Mouse (Mus musculus): Measurements from ENCODE around the gene Nsg1. TPM values are rescaled to one million over a fixed set of nuclear protein-coding genes. Genes with fewer than 3 reads are reported as not detected.
A peak's percentile ranks its signal among the peaks of the same experiment; 100 is the strongest.

The Nsg1 gene
- polyA plus RNA-seq (2014; fragmentation: Nextera tagmentation; extraction: Ambion mirVana) = 321 and 367 TPM in 2 replicates

- Histone ChIP-seq H3K4me3 (ENCODE audit: low read depth, low read length) (peak within 1 kb of the TSS; percentile 95), H3K9ac (replicated peaks; ENCODE audit: low read depth, low read length) (peak within 1 kb of the TSS; percentile 99), H3K27ac (ENCODE audit: low read depth, low read length) (peak within 1 kb of the TSS; percentile 95), H3K4me2 (ENCODE audit: low read depth, low read length) (peak within 1 kb of the TSS; percentile 89), H3K9me3 (ENCODE audit: control insufficient read depth, low read length) (no peaks in the 10 kb centered on the region), H3K27me3 (ENCODE audit: control insufficient read depth, insufficient read depth, low read length) (no peaks in the 10 kb centered on the region), H3K4me1 (ENCODE audit: control insufficient read depth, insufficient read depth, low read length) (peaks cover 33% of the 10 kb centered on the region), H3K36me3 (ENCODE audit: control insufficient read depth, insufficient read depth, low read length) (peaks cover 24% of the 10 kb centered on the region)
- 7% methylated on average over 35 of the region's 35 CpGs for WGBS
- ATAC-seq (ENCODE audit: low read depth) = peak; percentile 50
Observed at GRCm38 (mm10) chr5:38159634-38160413, at the start of gene Nsg1. Gene Nsg1, minus strand, starts transcription at chr5:38159907.

- Histone ChIP-seq H3K4me2 (ENCODE audit: low read depth, low read length) (no peak overlapping the region), H3K9me3 (ENCODE audit: control insufficient read depth, low read length) (no peaks in the 10 kb centered on the region), H3K27me3 (ENCODE audit: control insufficient read depth, insufficient read depth, low read length) (no peaks in the 10 kb centered on the region), H3K9ac (replicated peaks; ENCODE audit: low read depth, low read length) (no peak overlapping the region), H3K27ac (ENCODE audit: low read depth, low read length) (no peak overlapping the region), H3K36me3 (ENCODE audit: control insufficient read depth, insufficient read depth, low read length) (peaks cover 44% of the 10 kb centered on the region), H3K4me3 (ENCODE audit: low read depth, low read length) (no peak overlapping the region), H3K4me1 (ENCODE audit: control insufficient read depth, insufficient read depth, low read length) (no peaks in the 10 kb centered on the region)
- WGBS = 86% methylated on average over 8 of the region's 8 CpGs
- no peak for ATAC-seq (ENCODE audit: low read depth)
Observed at GRCm38 (mm10) chr5:38208985-38209384, 49.3 kb upstream of the Nsg1 start.

- no peak overlapping the region for H3K27ac ChIP-seq (ENCODE audit: low read depth, low read length)
- no peak overlapping the region for H3K9ac ChIP-seq (replicated peaks; ENCODE audit: low read depth, low read length)
- H3K4me1 ChIP-seq (ENCODE audit: control insufficient read depth, insufficient read depth, low read length) = no peaks in the 10 kb centered on the region
- no peak overlapping the region for H3K4me2 ChIP-seq (ENCODE audit: low read depth, low read length)
- peaks cover 41% of the 10 kb centered on the region for H3K36me3 ChIP-seq (ENCODE audit: control insufficient read depth, insufficient read depth, low read length)
- WGBS = 82% methylated on average over 7 of the region's 7 CpGs
- no peak overlapping the region for H3K4me3 ChIP-seq (ENCODE audit: low read depth, low read length)
- no peaks in the 10 kb centered on the region for H3K9me3 ChIP-seq (ENCODE audit: control insufficient read depth, low read length)
- no peaks in the 10 kb centered on the region for H3K27me3 ChIP-seq (ENCODE audit: control insufficient read depth, insufficient read depth, low read length)
- ATAC-seq (ENCODE audit: low read depth) = no peak
Observed at GRCm38 (mm10) chr5:38205303-38205726, 45.6 kb upstream of the Nsg1 start.

GRCm38 (mm10) chr5:38199686-38200085, 40.0 kb upstream of the Nsg1 start:
- Histone ChIP-seq H3K4me1 (ENCODE audit: control insufficient read depth, insufficient read depth, low read length) (no peaks in the 10 kb centered on the region), H3K36me3 (ENCODE audit: control insufficient read depth, insufficient read depth, low read length) (peaks cover 36% of the 10 kb centered on the region), H3K27ac (ENCODE audit: low read depth, low read length) (no peak overlapping the region), H3K9ac (replicated peaks; ENCODE audit: low read depth, low read length) (no peak overlapping the region), H3K9me3 (ENCODE audit: control insufficient read depth, low read length) (no peaks in the 10 kb centered on the region), H3K4me2 (ENCODE audit: low read depth, low read length) (no peak overlapping the region), H3K4me3 (ENCODE audit: low read depth, low read length) (no peak overlapping the region), H3K27me3 (ENCODE audit: control insufficient read depth, insufficient read depth, low read length) (no peaks in the 10 kb centered on the region)
- 98% methylated on average over 2 of the region's 2 CpGs for WGBS
- ATAC-seq (ENCODE audit: low read depth) = no peak

GRCm38 (mm10) chr5:38197482-38197823, 37.7 kb upstream of the Nsg1 start:
- H3K9ac ChIP-seq (replicated peaks; ENCODE audit: low read depth, low read length) = no peak overlapping the region
- peaks cover 28% of the 10 kb centered on the region for H3K36me3 ChIP-seq (ENCODE audit: control insufficient read depth, insufficient read depth, low read length)
- H3K27ac ChIP-seq (ENCODE audit: low read depth, low read length) = no peak overlapping the region
- ATAC-seq (ENCODE audit: low read depth) = peak; percentile 89
- H3K27me3 ChIP-seq (ENCODE audit: control insufficient read depth, insufficient read depth, low read length) = no peaks in the 10 kb centered on the region
- H3K4me3 ChIP-seq (ENCODE audit: low read depth, low read length) = no peak overlapping the region
- H3K9me3 ChIP-seq (ENCODE audit: control insufficient read depth, low read length) = no peaks in the 10 kb centered on the region
- WGBS = 18% methylated on average over 7 of the region's 7 CpGs
- no peak overlapping the region for H3K4me2 ChIP-seq (ENCODE audit: low read depth, low read length)
- H3K4me1 ChIP-seq (ENCODE audit: control insufficient read depth, insufficient read depth, low read length) = no peaks in the 10 kb centered on the region

GRCm38 (mm10) chr5:38196821-38197481, 37.2 kb upstream of the Nsg1 start:
- no peak overlapping the region for H3K27ac ChIP-seq (ENCODE audit: low read depth, low read length)
- H3K4me3 ChIP-seq (ENCODE audit: low read depth, low read length) = no peak overlapping the region
- no peaks in the 10 kb centered on the region for H3K27me3 ChIP-seq (ENCODE audit: control insufficient read depth, insufficient read depth, low read length)
- peaks cover 23% of the 10 kb centered on the region for H3K36me3 ChIP-seq (ENCODE audit: control insufficient read depth, insufficient read depth, low read length)
- H3K9me3 ChIP-seq (ENCODE audit: control insufficient read depth, low read length) = no peaks in the 10 kb centered on the region
- peak; percentile 28; the same call in 1 of the 2 replicates for ATAC-seq (ENCODE audit: low read depth)
- H3K4me1 ChIP-seq (ENCODE audit: control insufficient read depth, insufficient read depth, low read length) = no peaks in the 10 kb centered on the region
- H3K9ac ChIP-seq (replicated peaks; ENCODE audit: low read depth, low read length) = no peak overlapping the region
- no peak overlapping the region for H3K4me2 ChIP-seq (ENCODE audit: low read depth, low read length)
- 76% methylated on average over 5 of the region's 5 CpGs for WGBS

- no peaks in the 10 kb centered on the region for H3K4me1 ChIP-seq (ENCODE audit: control insufficient read depth, insufficient read depth, low read length)
- H3K9ac ChIP-seq (replicated peaks; ENCODE audit: low read depth, low read length) = no peak overlapping the region
- H3K27me3 ChIP-seq (ENCODE audit: control insufficient read depth, insufficient read depth, low read length) = no peaks in the 10 kb centered on the region
- H3K9me3 ChIP-seq (ENCODE audit: control insufficient read depth, low read length) = no peaks in the 10 kb centered on the region
- ATAC-seq (ENCODE audit: low read depth) = no peak
- peaks cover 16% of the 10 kb centered on the region for H3K36me3 ChIP-seq (ENCODE audit: control insufficient read depth, insufficient read depth, low read length)
- H3K4me3 ChIP-seq (ENCODE audit: low read depth, low read length) = no peak overlapping the region
- H3K4me2 ChIP-seq (ENCODE audit: low read depth, low read length) = no peak overlapping the region
- no peak overlapping the region for H3K27ac ChIP-seq (ENCODE audit: low read depth, low read length)
Observed at GRCm38 (mm10) chr5:38195941-38196340, 36.2 kb upstream of the Nsg1 start.

- 73% methylated on average over 2 of the region's 2 CpGs for WGBS
- no peak for ATAC-seq (ENCODE audit: low read depth)
- Histone ChIP-seq H3K36me3 (ENCODE audit: control insufficient read depth, insufficient read depth, low read length) (peaks cover 8% of the 10 kb centered on the region), H3K4me1 (ENCODE audit: control insufficient read depth, insufficient read depth, low read length) (no peaks in the 10 kb centered on the region), H3K9ac (replicated peaks; ENCODE audit: low read depth, low read length) (no peak overlapping the region), H3K4me3 (ENCODE audit: low read depth, low read length) (no peak overlapping the region), H3K27ac (ENCODE audit: low read depth, low read length) (no peak overlapping the region), H3K27me3 (ENCODE audit: control insufficient read depth, insufficient read depth, low read length) (no peaks in the 10 kb centered on the region), H3K4me2 (ENCODE audit: low read depth, low read length) (no peak overlapping the region), H3K9me3 (ENCODE audit: control insufficient read depth, low read length) (no peaks in the 10 kb centered on the region)
Observed at GRCm38 (mm10) chr5:38194946-38195345, 35.2 kb upstream of the Nsg1 start.

- WGBS = 95% methylated on average over 3 of the region's 3 CpGs
- Histone ChIP-seq H3K4me1 (ENCODE audit: control insufficient read depth, insufficient read depth, low read length) (no peaks in the 10 kb centered on the region), H3K9ac (replicated peaks; ENCODE audit: low read depth, low read length) (no peak overlapping the region), H3K9me3 (ENCODE audit: control insufficient read depth, low read length) (no peaks in the 10 kb centered on the region), H3K4me3 (ENCODE audit: low read depth, low read length) (no peak overlapping the region), H3K36me3 (ENCODE audit: control insufficient read depth, insufficient read depth, low read length) (no peaks in the 10 kb centered on the region), H3K27me3 (ENCODE audit: control insufficient read depth, insufficient read depth, low read length) (no peaks in the 10 kb centered on the region), H3K4me2 (ENCODE audit: low read depth, low read length) (no peak overlapping the region), H3K27ac (ENCODE audit: low read depth, low read length) (no peak overlapping the region)
- no peak for ATAC-seq (ENCODE audit: low read depth)
Observed at GRCm38 (mm10) chr5:38190907-38191306, 31.2 kb upstream of the Nsg1 start.

Measured in neural tube, embryonic 14.5 days (tissue).